Mouse (Mus musculus): ENCODE data around the gene Gpr156.

The Gpr156 gene

DNA sequence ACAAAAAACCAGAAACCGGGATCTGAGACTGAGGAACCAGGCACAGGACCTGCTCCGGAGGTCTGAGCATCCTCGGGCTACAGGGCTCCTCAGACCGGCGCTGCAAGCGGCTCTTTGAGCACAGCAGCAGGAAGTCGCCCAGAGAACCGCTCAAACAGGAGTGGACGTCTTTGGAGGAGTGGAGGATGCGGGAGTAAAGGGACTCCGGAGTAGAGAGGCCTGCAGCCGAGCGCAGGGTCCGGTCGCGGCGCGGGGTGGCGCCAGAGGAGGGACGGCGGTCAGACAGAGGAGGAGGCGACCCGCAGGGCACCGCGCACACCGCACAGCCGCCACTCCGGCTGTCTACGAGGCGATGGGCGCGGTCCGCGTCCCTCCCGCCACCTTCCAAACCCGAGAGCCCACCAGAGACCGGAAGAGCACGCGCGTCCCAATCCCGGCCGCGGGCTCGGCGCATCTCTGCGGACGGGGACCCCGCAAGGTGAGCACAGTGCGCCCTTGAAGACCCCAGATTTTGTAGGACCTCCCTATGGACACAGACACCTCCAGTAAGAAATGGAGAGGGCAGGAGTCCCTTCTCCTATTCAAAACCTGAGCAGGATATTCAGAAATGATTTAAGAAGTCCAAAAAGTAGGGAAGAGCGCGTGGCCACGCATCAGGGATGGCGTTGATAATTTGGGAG, at the start of gene Gpr156:
Gpr156 (plus strand) TSS at position 359 of the 680 bp plus-strand sequence.
- DNase-seq (ENCODE audit: low spot score), result no peak

DNA sequence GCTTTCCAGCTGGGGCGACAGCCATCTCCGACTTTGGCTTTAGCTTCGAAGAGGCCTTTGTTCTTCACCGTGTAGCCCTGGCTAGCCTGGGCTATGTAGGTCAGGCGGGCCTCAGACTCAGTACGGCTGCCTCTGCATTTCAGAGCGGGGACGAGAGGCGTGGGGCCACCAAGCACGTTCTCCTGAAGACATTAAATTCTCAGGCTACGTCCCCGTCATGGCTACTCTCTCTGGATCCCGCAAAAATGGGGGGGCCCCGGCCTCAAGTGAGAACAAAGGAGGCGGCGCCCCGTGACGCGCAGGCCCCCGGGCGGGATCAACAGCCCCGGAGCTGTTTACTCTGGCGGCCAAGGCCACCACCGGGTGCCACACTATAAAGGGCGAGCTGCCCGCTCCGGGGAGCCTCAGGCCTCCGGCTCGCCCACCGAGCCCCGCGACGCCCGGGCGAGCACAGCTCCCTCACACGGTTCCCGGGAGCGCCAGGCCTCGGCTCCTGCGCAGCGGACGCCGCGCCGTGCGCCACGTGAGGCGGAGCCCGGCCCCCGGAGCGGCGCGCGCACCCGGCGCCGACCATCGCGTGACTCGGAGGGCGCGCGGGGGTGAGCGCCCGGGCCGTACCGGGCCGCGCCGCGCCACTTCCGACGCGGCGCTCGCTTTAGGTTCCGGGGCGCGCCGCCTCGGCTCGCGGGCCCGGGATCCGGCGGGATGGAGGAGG, 48.3 kb upstream of the Gpr156 start, which contains the start of gene Lrrc58:
Lrrc58 (plus strand) TSS at position 599 of the 715 bp plus-strand sequence.
- peak; percentile 71 for DNase-seq (ENCODE audit: low spot score)

DNA sequence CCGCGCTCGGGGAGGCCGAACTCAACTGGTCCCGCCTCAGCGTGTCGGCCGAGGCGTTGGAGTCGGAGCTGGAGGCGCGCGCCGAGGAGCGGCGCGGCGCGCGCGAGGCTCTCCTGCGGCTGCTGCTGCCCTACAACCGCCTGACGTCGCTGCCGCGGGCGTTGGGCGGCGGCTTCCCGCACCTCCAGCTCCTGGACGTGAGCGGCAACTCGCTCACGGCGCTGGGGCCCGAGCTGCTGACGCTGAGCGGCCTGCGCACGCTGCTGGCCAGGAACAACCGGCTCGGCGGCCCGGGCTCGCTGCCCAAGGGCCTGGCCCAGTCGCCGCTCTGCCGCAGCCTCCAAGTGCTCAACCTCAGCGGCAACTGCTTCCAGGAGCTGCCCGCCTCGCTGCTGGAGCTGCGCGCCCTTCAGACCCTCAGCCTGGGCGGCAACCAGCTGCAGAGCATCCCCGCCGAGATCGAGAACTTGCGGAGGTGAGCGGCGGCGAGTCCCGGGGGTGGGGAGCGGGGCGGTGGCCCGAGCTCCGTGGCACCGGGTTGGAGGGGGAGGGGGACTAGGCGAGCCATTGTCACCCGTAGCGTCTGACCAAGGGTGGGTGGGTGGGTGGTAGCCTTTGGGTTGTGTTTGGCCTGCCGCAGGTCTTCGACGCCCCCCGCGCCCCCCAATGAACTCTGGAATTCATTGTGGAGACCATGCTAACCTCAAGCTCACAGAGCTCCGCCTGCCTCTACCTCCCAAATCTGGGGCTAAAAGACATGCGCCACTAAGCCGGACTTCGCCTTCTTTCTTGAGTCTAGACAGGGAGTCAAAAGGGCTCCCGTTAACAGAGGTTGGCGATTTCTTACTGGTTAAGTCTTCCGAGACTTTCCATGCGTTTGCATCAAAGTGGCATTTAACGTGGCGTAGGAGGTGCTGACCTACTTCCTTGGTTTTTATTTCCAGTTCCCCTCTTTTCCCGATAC, 47.5 kb upstream of the Gpr156 start:
- no peak for DNase-seq (ENCODE audit: low spot score)

DNA sequence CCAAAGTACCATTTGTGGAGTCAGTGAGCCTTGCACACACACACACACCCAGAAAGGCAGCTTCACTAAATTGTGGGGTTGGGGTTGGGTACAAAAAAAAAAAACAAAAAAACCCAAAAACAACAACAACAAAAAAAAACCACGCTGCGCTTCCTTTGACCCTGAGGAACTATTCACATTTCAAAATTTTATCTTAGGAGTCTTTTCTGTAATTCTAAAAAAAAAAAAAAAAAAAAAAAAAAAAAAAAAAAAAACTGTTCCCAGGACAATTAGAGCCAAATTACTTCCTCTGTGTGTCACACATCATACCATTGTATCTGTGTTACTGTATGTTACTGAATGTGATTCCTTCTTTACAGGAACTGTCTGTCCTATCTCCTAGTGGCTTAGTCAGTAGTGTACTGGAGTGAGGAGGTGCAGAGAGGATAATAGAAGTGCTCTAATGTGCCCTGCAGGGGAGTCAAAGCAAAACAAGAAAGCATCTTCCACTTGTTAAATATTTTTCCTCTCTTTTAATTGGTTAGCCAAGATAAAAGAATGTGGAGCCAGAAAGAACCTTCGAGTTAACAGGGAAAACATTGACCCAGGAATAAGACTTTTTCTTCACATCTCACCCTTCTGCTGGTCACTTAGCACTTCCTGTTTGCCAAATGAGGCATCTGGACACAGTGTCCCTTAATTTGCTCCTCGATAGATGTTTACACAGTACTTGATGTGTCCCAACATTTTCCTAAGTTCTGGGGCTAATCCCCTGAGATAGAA, 46.6 kb upstream of the Gpr156 start:
- DNase-seq (ENCODE audit: low spot score), result no peak

DNA sequence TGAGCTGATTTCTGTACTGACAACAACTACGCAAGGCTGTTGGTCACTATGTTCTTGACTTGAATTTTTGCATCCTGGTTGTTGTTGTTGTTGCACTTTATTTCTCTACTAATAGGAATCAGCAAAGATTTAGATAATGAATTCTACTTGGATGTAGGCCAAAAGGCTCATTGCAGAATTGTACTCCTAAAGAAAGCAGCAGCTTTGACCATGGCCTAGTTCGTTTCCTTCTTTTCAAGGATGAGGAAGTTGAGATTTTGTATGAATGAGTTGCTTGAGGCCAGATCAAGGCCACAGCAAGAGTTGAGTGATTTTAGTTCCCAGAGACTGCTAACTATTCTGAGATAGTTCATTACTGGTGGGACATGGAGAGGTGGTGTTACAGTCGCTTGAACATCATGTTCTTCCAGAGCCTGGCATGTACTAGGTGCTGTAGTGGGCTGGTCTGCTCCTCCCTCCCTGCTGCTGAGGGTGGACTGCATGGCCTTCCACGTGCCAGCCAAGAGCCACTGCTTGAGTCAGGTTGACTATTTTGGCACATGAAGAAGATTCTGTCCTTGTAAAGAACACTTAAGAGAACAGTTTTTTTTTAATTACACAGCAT, 45.1 kb upstream of the Gpr156 start:
- no peak for DNase-seq (ENCODE audit: low spot score)

DNA sequence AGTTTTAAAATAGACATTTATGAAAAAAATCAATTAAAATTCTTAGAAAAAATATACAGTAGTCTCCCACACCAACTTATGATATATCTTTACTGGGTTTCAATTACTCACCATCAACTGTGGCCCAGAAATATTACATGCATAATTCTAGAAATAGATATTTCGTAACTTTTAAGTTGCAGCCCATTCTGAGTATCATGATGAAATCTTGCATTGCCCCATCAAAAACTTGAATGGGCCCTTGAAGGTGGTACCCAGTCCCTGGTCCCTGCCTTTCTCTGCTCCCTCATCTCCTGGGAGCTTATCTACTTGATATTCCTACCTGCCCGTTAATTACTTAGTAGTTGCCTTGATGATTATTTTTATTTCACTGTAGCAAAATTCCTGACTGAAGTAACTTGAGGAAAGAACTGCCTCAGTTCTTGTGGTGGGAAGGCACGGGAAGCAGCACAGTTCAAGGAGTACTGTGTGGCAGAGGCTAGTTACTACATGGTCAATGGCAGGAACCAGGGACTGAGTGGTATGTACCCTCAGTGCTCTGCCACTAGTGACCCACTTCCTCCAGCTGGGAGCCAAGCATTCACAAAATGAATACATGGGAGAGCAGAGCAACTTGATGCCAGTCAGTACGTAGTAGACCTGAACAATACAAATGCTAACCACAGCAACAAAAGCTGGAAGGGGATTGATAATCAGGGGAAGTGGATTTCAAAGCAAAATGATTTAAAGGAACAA, 41.6 kb upstream of the Gpr156 start:
- DNase-seq (ENCODE audit: low spot score), result no peak

DNA sequence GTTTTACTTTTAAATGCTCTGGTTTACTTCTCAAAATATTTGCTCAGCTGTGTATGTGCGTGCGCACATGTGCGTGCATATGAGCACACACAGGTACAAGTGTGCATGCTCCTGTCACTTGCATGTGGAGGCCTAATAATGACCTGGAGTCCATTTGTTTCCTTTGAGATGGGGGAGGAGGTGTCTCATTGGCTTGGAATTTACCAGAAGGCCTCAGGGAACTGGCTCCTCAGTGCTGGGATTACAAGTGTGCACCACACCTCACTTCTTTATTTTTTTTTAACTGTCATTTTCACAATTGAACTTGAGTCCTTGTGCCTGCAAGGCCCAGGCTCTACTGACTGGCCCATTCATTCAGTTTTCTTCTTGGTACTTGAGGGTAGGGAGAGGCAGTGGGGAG, 38.9 kb upstream of the Gpr156 start:
- DNase-seq (ENCODE audit: low spot score), result no peak

DNA sequence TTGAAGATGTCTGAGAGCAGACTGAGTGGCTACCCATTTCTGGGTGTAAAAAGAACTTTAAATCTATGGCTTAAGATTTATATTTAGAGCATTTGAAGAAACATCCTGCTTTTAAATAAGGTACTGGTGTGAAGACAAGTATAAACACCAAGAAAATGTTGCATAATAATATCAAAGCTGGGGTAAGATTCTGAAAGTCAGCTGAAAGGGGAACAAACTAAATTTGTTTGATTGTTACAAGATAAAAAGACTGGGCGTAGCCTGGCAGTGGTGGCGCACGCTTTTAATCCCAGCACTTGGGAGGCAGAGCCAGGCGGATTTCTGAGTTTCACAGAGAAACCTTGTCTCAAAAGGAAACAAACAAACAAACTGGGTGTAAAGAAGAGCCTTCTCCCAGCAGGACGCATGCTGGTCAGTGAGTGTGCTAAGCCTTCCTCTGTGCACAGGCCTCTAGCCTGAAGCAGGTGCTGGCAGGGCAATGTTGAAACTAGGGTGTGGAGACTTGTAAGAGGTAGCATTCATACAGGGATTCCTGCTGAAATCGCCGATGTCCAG, 37.3 kb upstream of the Gpr156 start:
- no peak for DNase-seq (ENCODE audit: low spot score)

DNA sequence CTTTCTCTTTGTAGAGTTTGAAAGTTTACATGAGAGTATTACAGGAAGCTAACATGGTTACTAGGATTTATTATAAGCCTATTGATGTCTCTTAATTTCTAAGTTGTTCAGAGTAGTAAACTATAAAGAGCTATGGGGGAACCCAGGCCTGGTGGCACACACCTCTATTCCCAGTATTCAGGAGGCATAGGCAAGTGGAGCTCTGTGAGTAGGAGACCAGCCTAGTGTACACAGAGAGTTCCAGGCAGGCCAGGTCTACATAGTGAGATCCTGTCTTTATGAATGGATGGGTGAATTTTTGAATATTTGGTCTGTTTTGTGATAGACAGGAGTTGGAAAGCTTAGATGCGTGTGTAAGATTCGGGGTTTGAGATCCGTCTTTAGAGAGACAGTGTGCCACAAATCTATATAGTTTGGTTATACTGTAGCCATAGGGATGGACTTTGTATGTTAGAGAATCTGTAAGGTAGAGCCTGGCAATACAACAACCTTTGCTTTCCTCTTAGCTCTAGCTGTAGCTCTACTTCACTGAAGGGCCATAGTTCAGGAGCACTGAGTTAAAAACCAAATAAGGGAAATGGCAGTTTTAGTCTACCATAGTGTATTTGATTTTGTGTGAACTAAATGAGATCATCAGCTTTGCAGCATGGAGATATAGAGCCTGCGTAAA, 36.4 kb upstream of the Gpr156 start:
- DNase-seq (ENCODE audit: low spot score), result no peak

DNA sequence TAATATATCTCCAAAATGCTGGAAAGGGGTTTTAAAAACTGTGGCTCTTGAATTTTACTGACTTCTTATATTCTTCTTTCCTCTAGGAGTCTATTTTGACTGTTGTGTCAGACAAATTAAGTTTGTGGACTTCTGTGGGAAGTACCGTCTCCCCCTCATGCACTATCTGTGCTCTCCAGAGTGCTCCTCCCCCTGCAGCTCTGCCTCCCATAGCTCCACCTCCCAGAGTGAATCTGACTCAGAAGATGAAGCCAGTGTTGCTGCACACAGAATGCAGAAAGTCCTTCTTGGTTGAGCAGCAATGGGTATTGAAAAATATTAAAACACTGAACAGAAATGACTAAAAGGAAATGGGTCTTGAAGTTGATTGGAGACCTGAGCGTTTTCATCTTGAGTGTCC, 35.1 kb upstream of the Gpr156 start:
- DNase-seq (ENCODE audit: low spot score), result no peak

DNA sequence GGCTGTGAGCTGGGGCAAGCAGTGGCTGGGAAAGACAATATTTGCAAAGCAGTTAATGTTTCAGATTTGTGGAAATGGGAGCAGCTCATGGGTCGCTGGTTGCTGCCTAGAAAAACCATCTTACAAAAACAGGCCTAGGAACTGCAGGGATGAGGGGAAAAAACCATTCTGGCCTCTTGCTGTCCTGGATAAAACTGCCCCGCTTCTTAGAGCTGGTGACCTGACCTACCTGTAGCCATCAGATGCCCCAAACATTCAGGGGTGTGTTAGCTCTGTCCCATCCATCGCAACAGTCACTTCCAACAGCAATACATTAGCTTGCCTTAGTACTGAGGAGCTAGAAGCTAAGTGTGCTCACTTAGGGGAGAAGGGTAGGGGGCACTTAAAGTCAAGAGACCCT, 27.3 kb upstream of the Gpr156 start:
- no peak for DNase-seq (ENCODE audit: low spot score)

DNA sequence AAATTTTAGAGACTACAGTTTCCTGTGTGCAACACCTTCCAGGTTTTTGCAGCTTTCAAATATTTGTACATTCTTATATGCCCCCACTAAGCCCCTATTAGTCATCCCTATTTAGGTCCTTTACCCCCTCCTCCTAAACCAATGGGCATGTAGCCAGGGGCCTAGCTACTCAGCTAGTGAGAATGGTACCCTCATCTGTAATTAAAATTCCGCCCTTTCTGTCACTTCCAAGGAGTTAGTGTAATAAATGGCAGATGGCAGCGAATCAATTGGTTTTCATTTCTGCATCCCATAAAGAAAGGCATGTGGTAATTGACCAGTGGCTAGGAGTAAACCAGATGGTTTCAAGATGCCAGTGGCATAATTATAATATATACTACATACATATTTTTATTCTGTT, 23.6 kb upstream of the Gpr156 start:
- no peak for DNase-seq (ENCODE audit: low spot score)

DNA sequence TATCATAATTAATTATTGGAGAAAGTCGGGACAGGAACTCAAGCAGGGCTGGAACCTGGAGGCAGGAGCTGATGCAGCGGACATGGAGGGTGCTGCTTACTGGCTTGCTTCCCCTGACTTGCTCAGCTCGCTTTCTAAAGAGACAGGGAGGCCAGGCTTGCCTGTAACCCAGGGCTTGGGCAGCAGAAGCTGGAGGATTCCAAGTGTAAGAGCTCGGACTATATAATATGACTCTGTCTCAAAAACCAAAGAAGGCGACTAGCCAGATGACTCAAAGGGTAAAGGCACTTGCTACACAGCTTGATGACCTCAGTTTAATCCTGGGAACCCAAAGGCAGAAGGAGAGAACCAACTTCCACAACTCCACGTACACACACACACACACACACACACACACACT, 22.9 kb upstream of the Gpr156 start:
- no peak for DNase-seq (ENCODE audit: low spot score)

DNA sequence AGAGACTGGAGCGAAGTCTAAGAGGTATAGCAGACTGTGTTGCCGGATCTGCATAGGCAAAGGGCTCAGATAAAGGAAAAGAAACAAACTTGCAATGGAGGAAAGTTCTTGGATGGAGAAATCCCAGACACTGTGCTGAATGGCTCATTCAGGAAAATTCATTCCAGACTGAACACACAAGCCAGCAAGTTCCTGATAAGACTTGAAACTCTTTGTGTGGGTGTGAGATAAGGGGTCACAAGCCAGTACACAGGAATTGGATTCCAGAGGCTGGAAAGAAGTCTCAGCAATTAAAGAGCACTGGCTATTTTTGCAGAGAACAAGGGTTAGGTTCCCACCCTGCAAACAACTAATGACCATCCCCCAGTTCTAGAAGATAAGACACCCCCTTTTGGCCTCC, 22.4 kb upstream of the Gpr156 start:
- DNase-seq (ENCODE audit: low spot score), result no peak

DNA sequence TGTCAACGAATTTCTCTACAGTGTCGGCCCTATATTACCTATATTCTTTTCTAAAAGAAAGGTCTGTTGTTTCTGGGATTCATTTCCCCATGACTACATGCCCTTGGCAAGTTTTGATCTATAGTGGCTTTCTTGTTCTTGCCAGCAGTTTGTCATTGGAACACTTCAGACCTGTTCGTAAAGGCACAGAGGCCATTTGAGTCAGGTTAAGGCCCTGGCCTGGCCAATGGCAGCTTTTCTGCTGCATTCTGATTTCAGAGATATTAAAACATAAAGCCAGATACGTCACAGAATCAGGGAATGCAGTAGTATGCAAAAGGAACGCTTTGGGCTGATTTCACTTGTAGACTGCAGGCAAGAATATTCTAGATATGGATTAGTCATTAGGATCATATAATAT, 17.5 kb upstream of the Gpr156 start:
- no peak for DNase-seq (ENCODE audit: low spot score)

DNA sequence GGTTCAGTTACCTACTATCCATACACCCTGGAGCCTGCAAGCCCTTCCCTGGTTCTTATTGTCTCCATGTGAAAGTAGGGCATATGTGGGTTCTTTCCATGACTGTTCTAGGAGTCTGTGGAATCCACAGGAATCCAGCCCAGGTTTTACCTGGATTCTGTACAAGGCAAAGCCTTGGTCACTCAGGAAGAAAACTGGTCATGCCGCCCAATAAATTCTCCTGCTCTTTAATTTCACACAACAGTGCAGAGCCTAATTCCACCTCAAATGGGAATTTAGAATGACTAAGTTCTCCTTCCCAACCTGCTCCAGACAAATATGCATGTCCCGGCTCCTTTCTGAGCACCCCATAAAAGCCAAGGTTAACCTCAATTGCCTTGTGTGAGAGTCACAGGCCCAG, 16.9 kb upstream of the Gpr156 start:
- DNase-seq (ENCODE audit: low spot score), result no peak

DNA sequence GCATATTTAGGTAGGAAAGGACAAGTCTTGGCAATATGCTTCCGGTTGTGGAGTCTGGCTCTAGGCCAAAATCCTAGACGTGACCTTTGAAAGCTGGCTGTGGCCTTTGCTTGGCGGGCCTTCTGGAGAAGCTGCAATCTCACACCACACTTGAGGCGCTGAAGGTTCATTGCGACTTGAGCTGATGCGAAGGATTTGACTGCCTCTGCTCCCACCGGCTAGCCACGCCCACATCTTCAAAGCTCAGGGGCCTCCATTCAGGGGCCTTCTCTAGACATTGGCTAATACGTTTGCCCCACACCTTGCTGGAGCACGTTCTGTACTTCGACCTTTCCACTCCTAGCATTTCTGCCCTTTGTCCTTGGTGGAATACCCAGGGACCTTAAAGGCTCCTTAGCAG, 15.0 kb upstream of the Gpr156 start:
- no peak for DNase-seq (ENCODE audit: low spot score)

DNA sequence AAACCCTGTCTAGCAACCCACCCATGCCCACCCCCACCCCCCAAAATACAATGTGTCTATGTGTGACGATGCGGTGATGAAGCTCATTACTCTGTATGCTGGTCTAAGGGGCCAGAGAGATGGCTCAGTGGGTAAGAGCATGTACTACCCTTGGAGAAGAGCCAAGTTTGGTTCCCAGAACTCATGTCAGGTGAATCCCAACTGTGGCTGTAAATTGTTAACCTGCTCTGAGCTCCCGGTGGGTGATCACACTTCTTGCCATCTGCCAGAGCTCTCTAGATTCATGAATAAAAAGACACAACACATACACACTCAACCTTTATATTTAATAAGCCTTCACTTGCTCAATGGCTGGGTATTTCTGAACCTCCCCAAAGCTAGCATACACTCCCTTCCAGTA, 9.8 kb upstream of the Gpr156 start:
- no peak for DNase-seq (ENCODE audit: low spot score)

DNA sequence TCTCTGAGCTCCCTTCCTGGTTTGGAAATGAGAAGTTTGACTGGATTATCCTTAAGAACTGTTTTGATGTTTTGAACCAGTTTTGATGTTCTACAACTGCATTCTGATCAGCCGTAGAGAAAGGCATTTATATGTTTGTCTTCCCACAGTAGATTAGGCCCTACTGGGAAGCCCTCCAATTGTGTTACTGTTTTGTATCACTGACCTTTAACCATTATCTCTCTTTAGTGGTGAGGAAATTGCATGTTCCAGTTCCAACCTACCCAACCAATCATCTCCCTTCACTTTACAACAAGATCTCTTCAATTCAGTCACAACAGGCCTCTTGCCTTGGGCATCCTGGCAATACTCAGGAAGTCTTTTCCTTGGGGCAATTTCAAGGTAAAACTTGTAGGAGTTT, 5.2 kb upstream of the Gpr156 start:
- no peak for DNase-seq (ENCODE audit: low spot score)

DNA sequence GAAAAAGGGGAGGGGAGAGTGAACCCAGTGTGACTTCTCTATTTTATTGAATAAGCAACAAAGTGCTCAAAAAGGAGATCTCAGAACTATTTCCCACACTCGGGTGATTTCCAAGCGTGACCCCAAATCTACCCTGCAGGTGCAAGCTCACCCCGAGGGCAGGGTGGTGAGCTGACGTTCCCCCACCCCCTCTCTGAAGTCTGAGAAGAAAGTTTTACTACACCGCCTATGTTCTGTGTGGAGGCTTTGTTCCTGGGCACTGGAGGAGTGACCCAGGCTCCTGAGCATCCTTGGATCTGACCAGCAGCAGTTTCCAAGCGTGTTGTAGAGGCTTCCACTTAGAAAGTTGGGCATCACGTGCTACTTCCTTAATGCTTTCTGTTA, 514 bp downstream of the Gpr156 start:
- no peak for DNase-seq (ENCODE audit: low spot score)

Measured in layer of hippocampus, adult 9-10 months (tissue).